Mouse (Mus musculus) megakaryocyte, embryonic 14.5 days (primary cell): Measurements from ENCODE around the gene Cntn1.

Experiments used
- FLI1 ChIP-seq: IDR thresholded peaks from 2 replicates; pipeline ENCODE4 v1.6.1; 2012; ENCODE audit warnings: low read length, inconsistent platforms, mixed read lengths
- GATA1 ChIP-seq: IDR thresholded peaks from 3 replicates; pipeline ENCODE4 v1.6.1; 2012; ENCODE audit warnings: mixed read lengths, low read length, inconsistent platforms, borderline replicate concordance

DNA sequence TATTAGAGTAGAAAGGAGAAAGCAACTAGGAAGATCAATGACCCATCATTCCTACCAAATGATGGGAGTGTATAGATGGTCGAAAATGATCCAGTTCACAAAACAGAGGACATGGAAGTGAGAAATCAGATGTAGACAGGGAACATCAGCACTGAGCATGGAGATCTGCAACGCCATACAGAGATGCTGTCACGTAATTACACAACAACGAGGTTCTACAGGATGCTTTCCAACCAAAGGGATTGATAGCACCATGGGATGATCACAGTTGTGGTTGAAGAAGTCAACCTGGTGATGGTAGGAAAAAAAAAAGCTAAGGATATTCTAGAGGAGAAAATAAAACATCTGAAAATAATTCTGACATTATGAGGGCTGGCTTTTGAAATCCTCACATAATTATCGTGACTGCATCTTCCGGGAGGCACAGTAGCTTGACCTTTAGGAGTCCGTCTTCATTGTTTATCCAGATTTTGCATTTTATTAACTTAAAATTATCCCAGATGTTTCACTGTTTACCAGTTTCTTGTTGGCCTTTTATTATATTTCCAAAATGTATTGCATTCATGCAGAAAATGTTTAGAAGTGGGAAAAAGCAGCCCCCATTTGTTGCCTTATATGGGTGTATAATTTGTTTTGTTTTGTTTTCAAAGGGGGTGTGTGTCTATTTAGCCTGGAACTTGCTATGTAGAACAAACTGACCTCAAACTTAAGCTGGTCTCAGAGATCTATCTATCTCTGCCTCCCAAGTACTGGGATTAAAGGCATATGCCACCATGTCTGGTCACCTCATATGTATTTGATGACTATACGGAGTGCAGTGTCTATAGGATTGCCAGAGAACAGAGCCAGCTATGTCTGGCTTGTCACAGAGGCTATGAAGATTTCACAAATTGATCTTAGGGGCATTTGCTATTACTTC, 38.5 kb upstream of the Cntn1 start:
- no peak for TF ChIP-seq GATA1
- TF ChIP-seq FLI1 = no peak
